Mouse (Mus musculus) embryonic facial prominence, embryonic 14.5 days (tissue): Measurements from ENCODE around the gene Rgs7bp. TPM values are rescaled to one million over a fixed set of nuclear protein-coding genes. Genes with fewer than 3 reads are reported as not detected.
A peak's percentile ranks its signal among the peaks of the same experiment; 100 is the strongest.

Experiments used
- ATAC-seq: fragments of 200-750 bp; cut with Nextera tagmentation; 2 replicates; pipeline ENCODE4 v1.8.0; 2017; ENCODE audit warnings: low read depth, moderate number of reproducible peaks, moderate TSS enrichment
- DNase-seq: peaks from one replicate; pipeline ENCODE4 v3.0.0-alpha.2; 2015; ENCODE audit warnings: low spot score
- H3K27ac ChIP-seq: fragments of 300-500 bp; sonication (generic); replicated peaks from 2 replicates; pipeline ENCODE4 v1.5.1; 2014; ENCODE audit warnings: low read depth, mild to moderate bottlenecking, low read length, moderate library complexity
- H3K27me3 ChIP-seq: fragments of 300-500 bp; sonication (generic); replicated peaks from 2 replicates; pipeline ENCODE4 v1.6.1; 2014; ENCODE audit warnings: low read length; ENCODE audit not compliant: control insufficient read depth, insufficient read depth
- H3K36me3 ChIP-seq: fragments of 300-500 bp; sonication (generic); 2 replicates; pipeline ENCODE4 v1.6.1; 2014; ENCODE audit warnings: low read length, mixed read lengths; ENCODE audit not compliant: control insufficient read depth, insufficient read depth
- H3K4me1 ChIP-seq: fragments of 300-500 bp; sonication (generic); 2 replicates; pipeline ENCODE4 v1.6.1; 2014; ENCODE audit warnings: antibody characterized with exemption, low read length; ENCODE audit not compliant: control insufficient read depth, insufficient read depth
- H3K4me2 ChIP-seq: fragments of 300-500 bp; sonication (generic); 2 replicates; pipeline ENCODE4 v1.6.1; 2014; ENCODE audit warnings: low read depth, mild to moderate bottlenecking, low read length, moderate library complexity, mixed read lengths
- H3K4me3 ChIP-seq: fragments of 300-500 bp; sonication (generic); 2 replicates; pipeline ENCODE4 v1.5.1; 2014; ENCODE audit warnings: low read depth, mild to moderate bottlenecking, low read length
- H3K9ac ChIP-seq: fragments of 300-500 bp; sonication (generic); 2 replicates; pipeline ENCODE4 v1.6.1; 2014; ENCODE audit warnings: low read depth, mild to moderate bottlenecking, low read length, moderate library complexity, mixed read lengths
- H3K9me3 ChIP-seq: fragments of 300-500 bp; sonication (generic); 2 replicates; pipeline ENCODE4 v1.6.1; 2016; ENCODE audit warnings: low read length; ENCODE audit not compliant: control insufficient read depth
- WGBS: fragments of 180-500 bp; shearing (Covaris S2); extraction: QIAGEN DNeasy Blood & Tissue Kit; methylation state at CpG from one replicate; pipeline ENCODE4 v1.1.7; 2014; 5-methylcytosine and 5-hydroxymethylcytosine counted together
- polyA plus RNA-seq: library from polyadenylated mRNA; unstranded; fragments of >200 nt; fragmentation: Nextera tagmentation; extraction: Ambion mirVana; gene quantifications from 2 replicates; pipeline ENCODE4 v1.2.1, GENCODE M21; 2014

Gene Rgs7bp
- 5.0 and 5.4 TPM in 2 replicates for polyA plus RNA-seq

GRCm38 (mm10) chr13:105054181-105054940, at the start of gene Rgs7bp:
Rgs7bp (minus strand) TSS chr13:105054930.
- ATAC-seq (peak; percentile 90), DNase-seq (peak; percentile 84)
- H3K27me3 ChIP-seq, result 0 out of 2 replicates have a peak, but pooled peaks cover 16% of the 10 kb centered on the region
- H3K36me3 ChIP-seq, result no peaks in the 10 kb centered on the region
- WGBS, result under 1% methylated on average over 39 of the region's 75 CpGs
- peak within 1 kb of the TSS; percentile 76 for H3K27ac ChIP-seq
- H3K4me1 ChIP-seq, result peaks cover 11% of the 10 kb centered on the region; the same call in 1 of the 2 replicates
- peak within 1 kb of the TSS; percentile 73 for H3K9ac ChIP-seq
- H3K4me3 ChIP-seq, result peak within 1 kb of the TSS; percentile 68
- no peaks in the 10 kb centered on the region for H3K9me3 ChIP-seq
- peak within 1 kb of the TSS; percentile 91 for H3K4me2 ChIP-seq

- no peaks in the 10 kb centered on the region for H3K27me3 ChIP-seq
- DNase-seq (no peak), ATAC-seq (no peak)
- WGBS, result 68% methylated on average over 2 of the region's 2 CpGs
- no peak overlapping the region for H3K4me2 ChIP-seq
- no peaks in the 10 kb centered on the region for H3K4me1 ChIP-seq
- no peak overlapping the region for H3K27ac ChIP-seq
- no peaks in the 10 kb centered on the region for H3K9me3 ChIP-seq
- no peak overlapping the region for H3K9ac ChIP-seq
- no peak overlapping the region for H3K4me3 ChIP-seq
- H3K36me3 ChIP-seq, result no peaks in the 10 kb centered on the region
Observed at GRCm38 (mm10) chr13:105104385-105104784, 49.7 kb upstream of the Rgs7bp start.

GRCm38 (mm10) chr13:105100705-105101104, 46.0 kb upstream of the Rgs7bp start:
- H3K4me3 ChIP-seq, result no peak overlapping the region
- H3K27ac ChIP-seq, result no peak overlapping the region
- H3K4me2 ChIP-seq, result no peak overlapping the region
- no peak for DNase-seq
- H3K9ac ChIP-seq, result no peak overlapping the region
- no peaks in the 10 kb centered on the region for H3K36me3 ChIP-seq
- ATAC-seq, result no peak
- WGBS, result 81% methylated on average over 4 of the region's 4 CpGs
- H3K9me3 ChIP-seq, result no peaks in the 10 kb centered on the region
- H3K4me1 ChIP-seq, result no peaks in the 10 kb centered on the region
- H3K27me3 ChIP-seq, result no peaks in the 10 kb centered on the region

DNA sequence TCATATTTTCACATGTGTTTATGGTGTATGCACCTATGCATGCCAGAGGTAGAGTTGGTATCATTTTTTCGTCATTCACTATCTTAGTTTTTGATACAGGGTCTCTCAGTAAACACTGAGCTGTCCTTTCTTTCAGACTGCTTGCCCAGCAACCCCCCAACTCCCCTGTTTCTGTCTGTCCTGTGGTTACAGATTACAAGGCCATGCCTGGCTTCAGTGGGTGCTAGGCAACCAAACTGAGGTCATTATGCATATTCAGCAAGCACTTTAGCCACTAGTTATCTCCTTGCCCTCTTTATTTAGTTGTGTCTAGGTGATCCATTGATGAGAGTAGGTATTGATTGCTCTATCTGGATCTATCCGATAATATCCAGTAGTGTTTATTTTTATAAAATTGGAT, 41.6 kb upstream of the Rgs7bp start:
- no peak overlapping the region for H3K4me2 ChIP-seq

GRCm38 (mm10) chr13:105089276-105089675, 34.5 kb upstream of the Rgs7bp start:
- 89% methylated on average over 3 of the region's 3 CpGs for WGBS
- no peak for ATAC-seq
- H3K4me3 ChIP-seq, result no peak overlapping the region
- DNase-seq, result no peak
- no peaks in the 10 kb centered on the region for H3K27me3 ChIP-seq
- H3K27ac ChIP-seq, result no peak overlapping the region
- no peak overlapping the region for H3K4me2 ChIP-seq
- H3K36me3 ChIP-seq, result no peaks in the 10 kb centered on the region
- H3K4me1 ChIP-seq, result no peaks in the 10 kb centered on the region
- no peaks in the 10 kb centered on the region for H3K9me3 ChIP-seq
- H3K9ac ChIP-seq, result no peak overlapping the region

More for the DNA sequence above, 41.6 kb upstream of the Rgs7bp start:
- Histone ChIP-seq H3K27me3 (no peaks in the 10 kb centered on the region), H3K4me1 (no peaks in the 10 kb centered on the region), H3K9ac (no peak overlapping the region), H3K27ac (no peak overlapping the region), H3K36me3 (no peaks in the 10 kb centered on the region), H3K4me3 (no peak overlapping the region), H3K9me3 (no peaks in the 10 kb centered on the region)
- DNase-seq (no peak), ATAC-seq (no peak)
- 77% methylated on average over 2 of the region's 2 CpGs for WGBS

GRCm38 (mm10) chr13:105081862-105082261, 27.1 kb upstream of the Rgs7bp start, which contains the start of gene 4933425L06Rik:
4933425L06Rik (plus strand) TSS chr13:105082122.
- H3K36me3 ChIP-seq, result no peaks in the 10 kb centered on the region
- DNase-seq (no peak), ATAC-seq (no peak)
- 81% methylated on average over 8 of the region's 10 CpGs for WGBS
- no peak within 1 kb of the TSS for H3K27ac ChIP-seq
- no peak within 1 kb of the TSS for H3K9ac ChIP-seq
- no peak within 1 kb of the TSS for H3K4me3 ChIP-seq
- H3K4me2 ChIP-seq, result no peak within 1 kb of the TSS
- no peaks in the 10 kb centered on the region for H3K9me3 ChIP-seq
- no peaks in the 10 kb centered on the region for H3K4me1 ChIP-seq
- H3K27me3 ChIP-seq, result no peaks in the 10 kb centered on the region

GRCm38 (mm10) chr13:105066890-105067845, 12.4 kb upstream of the Rgs7bp start:
- no peak for DNase-seq

DNA sequence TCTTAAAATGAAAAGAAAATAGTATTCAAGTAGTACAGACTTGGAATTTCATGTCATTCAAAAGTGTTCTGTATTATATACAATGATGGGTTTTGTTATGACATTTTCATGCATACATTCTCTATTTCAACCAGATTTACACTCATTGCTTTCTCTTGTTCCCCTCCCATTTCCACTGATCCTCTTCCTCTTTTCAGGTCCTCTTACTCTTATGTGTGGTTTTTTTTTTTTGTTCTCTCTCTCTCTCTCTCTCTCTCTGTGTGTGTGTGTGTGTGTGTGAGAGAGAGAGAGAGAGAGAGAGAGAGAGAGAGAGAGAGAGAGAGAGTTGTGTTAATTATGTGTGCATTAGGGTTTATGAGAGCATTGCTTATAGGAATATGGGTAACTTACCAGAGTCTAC, 11.4 kb upstream of the Rgs7bp start:
- H3K27ac ChIP-seq, result no peak overlapping the region
- no peak overlapping the region for H3K4me3 ChIP-seq

More at GRCm38 (mm10) chr13:105066890-105067845, 12.4 kb upstream of the Rgs7bp start:
- Histone ChIP-seq H3K4me3 (no peak overlapping the region), H3K4me2 (no peak overlapping the region), H3K9me3 (no peaks in the 10 kb centered on the region), H3K27me3 (no peaks in the 10 kb centered on the region), H3K27ac (no peak overlapping the region), H3K9ac (no peak overlapping the region), H3K36me3 (no peaks in the 10 kb centered on the region), H3K4me1 (no peaks in the 10 kb centered on the region)
- WGBS, result 60% methylated on average over 7 of the region's 7 CpGs
- no peak for ATAC-seq

More for the DNA sequence above, 11.4 kb upstream of the Rgs7bp start:
- ATAC-seq (no peak), DNase-seq (no peak)
- Histone ChIP-seq H3K9me3 (no peaks in the 10 kb centered on the region), H3K36me3 (no peaks in the 10 kb centered on the region), H3K27me3 (no peaks in the 10 kb centered on the region), H3K9ac (no peak overlapping the region), H3K4me2 (no peak overlapping the region), H3K4me1 (no peaks in the 10 kb centered on the region)
